Mouse (Mus musculus) brain, adult 2 months (tissue): Measurements from ENCODE around the gene Cldn15.
"Not testable (repeated sequence)": the region's sequence is repeated elsewhere in the genome, so short reads cannot be mapped to it uniquely, and the experiment has no call there.

Source experiments
- DNase-seq: peaks from one replicate; pipeline ENCODE4 v3.0.0; 2011; ENCODE audit warnings: low read depth, low spot score

The Cldn15 gene

GRCm38 (mm10) chr5:136949551-136950336 lies 16.7 kb upstream of the Cldn15 start:
- not testable (repeated sequence) for DNase-seq

- DNase-seq = no peak
Measured at GRCm38 (mm10) chr5:136950521-136950920, 15.9 kb upstream of the Cldn15 start.

- DNase-seq = no peak
Measured at GRCm38 (mm10) chr5:136952153-136952552, 14.3 kb upstream of the Cldn15 start.

DNA sequence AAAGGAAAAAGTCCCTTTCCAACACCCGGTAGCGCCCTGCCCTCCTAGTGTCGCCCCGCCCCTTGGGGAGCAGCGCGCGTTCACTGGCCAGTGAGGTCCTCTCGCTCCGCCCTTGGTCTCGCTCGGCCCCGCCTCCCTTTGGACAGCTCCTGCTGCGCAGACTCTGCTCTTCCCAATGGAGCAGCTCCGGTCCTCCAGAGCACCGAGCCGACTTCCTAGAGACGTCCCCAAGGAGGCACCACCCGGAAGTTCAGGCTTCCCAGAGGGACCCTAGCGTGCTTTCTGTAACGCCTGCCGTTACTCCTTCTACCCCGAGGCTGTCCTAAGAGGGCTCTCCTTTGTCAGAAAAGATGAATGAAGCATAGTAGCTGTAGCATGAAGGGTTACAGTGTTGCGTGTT lies 13.4 kb upstream of the Cldn15 start, which contains the start of gene Fis1:
TSS of gene Fis1 (plus strand) at position 261 of the 400 bp plus-strand sequence.
- DNase-seq = peak; percentile 99

DNA sequence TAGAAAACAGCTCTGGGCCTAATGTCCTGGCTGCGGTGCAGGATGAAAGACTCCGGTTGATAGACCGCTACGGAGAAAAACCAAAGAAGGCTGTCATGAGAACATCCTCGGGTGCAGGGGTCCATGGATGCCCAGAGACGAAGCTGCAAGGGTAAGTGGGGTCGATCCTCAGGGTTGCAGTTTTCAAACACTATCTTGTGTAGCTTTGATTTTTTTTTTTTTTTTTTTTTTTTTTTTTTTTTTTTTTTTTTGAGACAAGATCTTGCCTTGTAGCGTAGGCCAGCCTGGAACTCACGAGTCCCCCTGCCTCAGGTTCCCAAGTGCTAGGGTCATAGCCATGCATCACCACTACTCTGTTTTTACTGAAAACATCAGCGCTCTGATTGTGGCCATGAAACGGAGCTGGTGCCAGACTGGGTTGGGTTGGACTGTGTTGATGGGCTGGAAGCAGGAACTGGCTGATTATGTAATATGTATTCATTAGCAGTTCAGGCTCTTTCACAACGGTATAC lies 12.9 kb upstream of the Cldn15 start:
- DNase-seq = peak; percentile 72

DNA sequence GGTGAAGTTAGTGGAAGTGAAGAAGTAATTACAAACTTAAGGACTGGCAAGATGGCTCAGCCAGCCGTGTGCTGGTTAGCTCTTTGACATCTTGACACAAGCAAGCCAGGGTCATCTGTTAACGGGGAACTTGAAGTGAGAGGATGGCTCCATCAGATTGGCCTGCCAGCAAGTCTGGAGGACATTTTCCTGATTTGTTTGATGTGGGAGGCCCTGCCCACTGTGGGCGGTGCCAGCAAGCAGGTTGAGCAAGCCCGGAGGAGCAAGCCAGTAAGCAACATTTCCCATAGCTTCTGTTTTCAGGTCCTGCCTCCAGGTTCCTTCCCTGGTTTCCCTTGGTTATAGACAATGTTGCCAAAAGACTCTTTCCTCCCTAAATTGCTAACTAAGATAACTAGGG lies 10.8 kb upstream of the Cldn15 start:
- no peak for DNase-seq

DNA sequence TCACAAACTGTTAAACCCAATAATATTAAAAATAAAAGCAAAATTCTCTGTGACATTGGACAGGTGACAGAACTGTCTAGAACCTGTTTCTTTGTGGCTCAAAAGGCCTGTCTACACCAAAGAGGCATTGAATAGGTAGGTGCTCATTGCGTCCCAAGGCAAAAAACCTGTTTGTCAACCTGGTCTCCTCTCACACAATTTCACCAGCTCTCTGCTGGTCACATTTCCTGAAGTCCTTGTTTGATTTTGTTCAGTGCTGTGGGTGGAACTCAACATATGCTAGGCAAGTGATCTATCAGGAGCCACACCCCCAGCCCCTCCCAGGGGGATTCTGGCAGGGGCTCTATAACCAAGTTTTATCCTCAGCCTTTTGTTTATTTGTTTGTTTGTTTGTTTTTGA lies 9.2 kb upstream of the Cldn15 start:
- no peak for DNase-seq

- DNase-seq = no peak
Measured at GRCm38 (mm10) chr5:136958991-136959605, 7.3 kb upstream of the Cldn15 start.

DNA sequence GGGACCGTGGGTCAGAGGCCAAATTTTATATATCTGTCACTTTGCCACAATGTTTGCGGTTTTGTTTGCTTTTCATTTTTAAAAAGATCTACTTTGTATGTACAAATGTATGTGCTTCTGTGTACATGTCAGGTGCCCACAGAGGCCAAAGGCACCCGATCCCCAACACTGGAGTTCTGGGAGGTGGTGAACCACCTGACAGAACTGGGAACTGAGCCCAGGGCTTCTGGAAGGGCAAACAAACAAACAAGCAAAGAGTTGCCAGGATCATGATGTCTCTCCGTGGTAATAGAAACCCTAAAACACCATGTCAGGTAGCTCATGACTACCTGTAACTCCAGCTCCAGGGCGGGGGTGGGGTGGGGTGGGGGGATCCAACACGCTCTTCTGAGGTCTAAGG lies 6.4 kb upstream of the Cldn15 start:
- no peak for DNase-seq

- peak; percentile 24 for DNase-seq
Measured at GRCm38 (mm10) chr5:136961334-136961982, 5.0 kb upstream of the Cldn15 start.

DNA sequence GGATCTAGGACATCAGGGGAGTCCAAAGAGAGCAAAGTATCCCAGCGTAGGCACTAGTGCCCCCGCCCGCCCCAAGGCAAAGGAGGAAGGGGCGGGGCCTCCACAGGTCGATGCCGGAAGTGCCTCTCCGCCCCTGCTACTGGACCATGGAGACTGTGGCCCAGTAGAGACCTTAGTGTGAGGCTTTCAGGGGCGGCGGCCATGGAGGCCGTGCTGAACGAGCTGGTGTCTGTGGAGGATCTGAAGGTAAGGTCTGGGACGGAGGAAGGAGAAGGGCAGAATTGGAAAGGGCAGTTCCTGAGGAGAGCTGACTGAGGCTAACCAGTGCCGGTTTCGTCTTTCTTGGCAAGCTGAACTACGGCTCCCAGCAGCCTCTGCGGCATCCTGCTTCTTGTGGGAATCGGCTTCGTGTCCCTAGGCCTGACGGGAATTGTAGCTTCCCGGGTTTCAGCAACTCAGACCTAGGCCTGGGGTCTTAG lies 4.4 kb upstream of the Cldn15 start:
- DNase-seq = peak; percentile 98

DNA sequence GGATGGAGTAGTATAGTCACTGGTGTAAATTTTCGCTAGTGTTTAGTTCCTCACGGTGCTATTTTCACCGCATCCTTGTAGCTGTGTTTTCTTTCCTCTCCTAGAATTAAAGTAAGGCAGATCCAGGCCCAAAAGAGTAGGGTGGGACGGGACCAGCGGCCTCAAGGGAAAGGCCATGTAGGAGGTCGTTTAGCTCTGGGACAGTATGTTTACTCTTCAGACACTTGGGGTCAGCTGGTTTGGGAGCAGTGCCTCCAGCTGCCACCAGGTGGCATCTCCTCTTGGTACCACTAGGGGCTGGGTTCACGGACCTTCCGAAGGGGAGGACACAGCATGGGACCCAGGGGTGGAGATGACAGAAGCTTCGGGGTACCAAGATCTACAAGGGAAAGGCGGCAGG lies 3.9 kb upstream of the Cldn15 start:
- DNase-seq = peak; percentile 88

DNA sequence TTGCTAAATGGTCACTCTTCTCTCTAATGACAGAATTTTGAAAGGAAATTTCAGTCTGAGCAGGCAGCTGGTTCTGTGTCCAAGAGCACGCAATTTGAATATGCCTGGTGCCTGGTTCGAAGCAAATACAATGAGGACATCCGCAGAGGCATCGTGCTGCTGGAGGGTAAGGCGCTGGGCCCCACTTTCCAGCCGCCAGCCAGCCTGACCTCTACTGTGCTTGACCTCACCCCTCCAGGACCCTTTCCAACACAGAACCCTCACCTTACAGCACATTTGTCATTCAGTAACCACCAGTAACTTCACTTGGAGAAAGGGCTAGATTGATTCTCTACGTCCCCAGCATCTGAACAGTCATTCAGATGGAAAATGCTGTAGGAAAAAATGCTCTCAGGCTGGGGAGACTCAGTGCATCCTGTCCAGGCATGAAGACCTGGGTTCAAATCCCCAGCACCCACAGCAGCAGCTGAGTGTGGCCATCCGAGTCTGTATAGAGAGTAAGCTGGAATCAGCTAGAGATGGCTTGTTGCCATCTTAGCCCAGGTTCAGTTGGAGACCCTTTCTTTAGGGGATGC lies 3.4 kb upstream of the Cldn15 start:
- no peak for DNase-seq

DNA sequence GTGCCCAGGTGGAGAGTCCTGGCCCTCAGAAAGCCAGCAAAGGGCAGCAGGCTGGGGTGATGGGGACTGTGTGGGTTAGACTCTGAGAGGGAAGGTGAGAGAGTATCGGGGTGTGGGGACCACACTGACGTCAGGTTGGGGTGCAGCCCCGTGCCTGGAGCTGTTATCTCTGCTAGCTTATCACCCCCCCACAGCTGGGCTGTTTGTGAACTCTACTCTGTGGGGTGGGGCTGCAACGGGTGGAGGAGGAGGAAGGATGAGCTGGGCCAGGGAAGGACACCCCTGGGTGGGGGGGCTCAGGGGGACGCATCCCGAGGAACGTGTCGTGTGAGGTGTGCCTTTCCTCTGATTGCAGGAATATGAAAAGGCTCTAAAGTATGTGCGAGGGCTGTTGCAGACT lies 1.2 kb upstream of the Cldn15 start:
- no peak for DNase-seq

DNA sequence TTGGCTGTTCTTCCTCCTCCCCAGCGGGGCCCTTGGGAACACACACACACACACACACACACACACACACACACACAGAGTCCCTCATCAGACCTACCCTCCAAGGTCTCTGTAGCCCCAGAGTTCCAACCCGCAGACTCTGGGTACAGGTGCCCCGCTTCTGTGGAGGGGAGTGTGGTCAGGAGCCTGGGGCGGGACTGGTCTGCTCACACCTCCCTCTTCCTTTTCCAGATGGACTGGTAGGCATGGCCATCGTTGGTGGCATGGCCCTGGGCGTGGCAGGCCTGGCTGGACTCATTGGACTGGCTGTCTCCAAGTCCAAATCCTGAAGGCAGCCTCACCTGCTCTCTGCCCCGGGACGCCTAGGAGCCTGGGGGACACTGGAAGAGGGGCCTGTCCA lies 730 bp upstream of the Cldn15 start:
- DNase-seq = no peak

DNA sequence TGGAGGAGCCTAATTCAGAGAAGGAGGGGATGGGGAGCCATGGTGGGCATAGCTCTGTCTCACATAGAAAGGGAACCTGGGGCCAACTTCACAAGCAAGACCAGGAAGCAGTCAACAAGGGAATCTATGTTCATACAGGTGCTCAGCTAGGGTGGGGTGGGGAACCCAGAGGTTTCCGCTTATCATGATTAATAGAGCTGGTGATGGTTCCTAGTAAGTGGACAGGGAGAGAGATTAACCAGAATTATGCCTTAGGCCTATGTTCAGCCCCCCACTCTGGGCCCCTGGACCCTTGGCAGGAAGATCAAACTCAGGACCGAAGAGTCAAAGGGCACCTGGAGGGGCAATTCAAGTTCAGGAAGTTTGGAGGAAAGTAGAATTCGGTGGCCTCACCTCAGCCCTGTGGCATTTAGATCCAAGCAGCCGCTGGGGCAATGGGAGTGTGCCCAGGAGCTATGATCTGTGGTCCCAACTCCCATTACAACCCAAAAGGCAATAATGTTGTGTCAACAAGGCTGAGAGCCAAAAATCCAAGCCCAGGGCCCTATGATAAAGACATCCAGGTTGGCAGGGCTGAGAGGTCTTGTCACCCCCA lies 542 bp downstream of the Cldn15 start:
- no peak for DNase-seq

DNA sequence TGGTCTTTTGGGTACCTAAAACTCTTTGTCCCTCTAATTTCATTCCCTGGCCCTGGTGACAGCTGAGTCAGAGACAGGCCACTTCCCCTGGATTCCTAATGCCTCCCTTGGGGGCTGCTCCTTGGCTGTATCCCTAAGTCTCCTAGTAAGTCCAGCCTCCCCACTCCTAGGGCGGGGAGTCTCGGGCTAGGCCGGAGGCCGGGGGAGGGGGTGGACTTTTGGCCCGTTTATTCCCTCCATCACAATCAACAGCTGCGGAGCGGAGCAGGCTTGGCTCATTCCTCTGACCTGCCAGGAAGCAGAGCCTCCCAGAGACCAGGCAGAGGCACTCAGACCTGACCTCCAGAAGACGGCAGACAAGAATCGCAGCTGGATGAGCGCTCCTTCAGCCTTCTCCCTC lies 1.2 kb downstream of the Cldn15 start:
- DNase-seq = no peak

- DNase-seq = peak; percentile 77
Measured at GRCm38 (mm10) chr5:136970703-136971102, 4.3 kb downstream of the Cldn15 start.

DNA sequence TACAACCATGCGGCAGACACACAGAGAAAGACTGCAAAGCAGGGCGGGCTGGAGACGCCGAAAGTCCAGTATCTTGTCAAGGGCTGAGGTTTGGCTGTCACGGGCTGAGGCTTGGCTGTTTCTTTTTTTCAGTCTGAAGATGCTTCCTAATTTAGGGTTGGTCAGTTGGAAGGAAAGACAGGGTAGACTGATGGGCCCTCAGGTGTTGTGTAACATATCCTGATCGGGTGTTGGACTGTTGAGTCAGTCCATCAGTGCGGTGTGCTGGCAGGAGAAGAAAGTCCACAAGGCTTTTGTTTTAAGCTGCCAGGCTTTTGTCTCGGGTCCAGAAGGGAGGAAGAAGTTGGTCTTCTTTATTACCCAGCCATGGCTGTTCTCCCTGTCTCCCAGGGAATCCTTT lies 7.3 kb downstream of the Cldn15 start:
- no peak for DNase-seq

DNA sequence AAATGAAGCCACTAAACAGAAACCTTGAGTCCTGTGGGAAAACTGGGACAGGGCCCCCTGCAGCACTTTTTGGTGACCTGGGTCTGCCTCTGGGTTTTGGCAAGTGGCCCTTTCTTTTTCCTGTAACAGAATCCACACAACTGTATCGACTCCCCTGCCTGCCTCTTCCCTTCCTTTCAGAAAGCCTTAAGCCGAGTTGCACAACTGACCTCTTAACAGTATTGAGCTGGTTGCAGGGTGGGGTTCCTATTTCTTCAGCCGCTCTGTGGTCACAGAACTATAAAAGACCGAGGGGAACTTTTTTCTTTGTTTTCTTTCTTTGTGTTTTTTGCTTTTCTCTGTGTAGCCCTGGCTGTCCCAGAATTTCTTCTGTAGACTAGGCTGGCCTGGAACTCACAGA lies 11.4 kb downstream of the Cldn15 start:
- no peak for DNase-seq

- no peak for DNase-seq
Measured at GRCm38 (mm10) chr5:136979762-136980161, 13.3 kb downstream of the Cldn15 start.

DNA sequence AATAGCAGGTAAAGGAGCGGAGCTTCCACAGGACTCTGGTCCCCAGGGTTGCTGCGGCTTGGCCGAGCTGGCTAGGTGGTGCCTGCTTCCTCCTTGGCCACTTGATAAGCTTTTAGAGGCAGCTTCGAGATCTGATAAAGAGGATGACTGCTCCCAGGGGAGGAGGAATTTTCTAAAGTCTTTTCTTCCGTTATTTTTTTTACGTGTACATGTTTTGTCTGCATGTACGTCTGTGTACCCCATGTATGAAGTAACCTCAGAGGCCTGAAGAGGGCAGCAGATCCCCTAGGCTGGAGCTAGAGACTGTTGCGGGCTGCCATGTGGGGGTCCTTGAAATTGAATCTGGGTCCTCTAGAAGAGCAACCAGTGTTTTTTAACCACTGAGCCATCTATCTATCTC lies 14.6 kb downstream of the Cldn15 start:
- no peak for DNase-seq
